Mouse (Mus musculus): ENCODE measurements around the gene Smco3.

DNA sequence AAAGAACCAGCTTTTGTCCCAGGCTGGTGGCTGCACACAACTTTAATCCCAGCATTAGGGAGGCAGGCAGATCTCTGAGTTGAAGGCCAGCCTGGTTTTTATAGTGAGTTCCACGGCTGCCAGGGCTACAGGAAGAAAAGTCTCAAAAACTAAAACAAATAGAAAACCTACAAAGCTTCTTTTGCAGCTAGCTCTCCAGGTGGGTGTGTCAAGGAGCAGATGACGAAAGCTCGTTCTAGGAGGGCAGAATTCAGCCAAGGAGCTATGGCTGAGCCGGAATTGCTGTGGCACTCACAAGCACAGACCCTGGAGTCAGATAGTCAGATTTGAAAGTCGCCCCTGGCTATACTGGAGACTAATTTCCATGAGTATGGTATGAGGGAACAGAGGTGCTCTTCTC, 28.4 kb downstream of the Smco3 start:
- TF ChIP-seq CTCF (IDR thresholded peaks at IDR 0.05; ENCODE audit: borderline replicate concordance, insufficient read depth, low read length) = no peak
- TF ChIP-seq POLR2A (IDR thresholded peaks at IDR 0.05; ENCODE audit: low read depth, low read length) = no peak

Data from embryonic fibroblast, embryonic 13.5 days (primary cell).